Mouse (Mus musculus) brain, embryonic 14.5 days (tissue): ENCODE data around the gene Nln.

Source experiments
- CTCF ChIP-seq: fragments of 200-500 bp; IDR thresholded peaks from 2 replicates; pipeline ENCODE4 v1.5.1; 2012; ENCODE audit warnings: inconsistent platforms, mild to moderate bottlenecking, moderate library complexity, borderline replicate concordance; ENCODE audit not compliant: insufficient read depth, insufficient read length; ENCODE audit errors: extremely low read depth
- POLR2A ChIP-seq: fragments of 200-500 bp; IDR thresholded peaks from 2 replicates; pipeline ENCODE4 v1.6.1; 2012; ENCODE audit warnings: mild to moderate bottlenecking, inconsistent platforms, borderline replicate concordance; ENCODE audit not compliant: poor library complexity, insufficient read depth, insufficient read length, severe bottlenecking; ENCODE audit errors: extremely low read depth

GRCm38 (mm10) chr13:104060231-104060630, 49.2 kb downstream of the Nln start:
- TF ChIP-seq CTCF (no peak), POLR2A (no peak)
